Mouse (Mus musculus) CD4-positive, CD25-positive, alpha-beta regulatory T cell, adult 4 months (primary cell): Measurements from ENCODE around the gene Gm9817. TPM values are rescaled to one million over a fixed set of nuclear protein-coding genes. Genes with fewer than 3 reads are reported as not detected.
"Not testable (repeated sequence)": the region's sequence is repeated elsewhere in the genome, so short reads cannot be mapped to it uniquely, and the experiment has no call there.

ENCODE experiments used
- ATAC-seq: one replicate; pipeline ENCODE4 v1.8.0; 2017
- polyA plus RNA-seq, 2 experiments: library from polyadenylated mRNA; unstranded; fragments of 100-300 nt; shearing (Covaris generic); gene quantifications; one replicate each; pipeline ENCODE4 v1.2.1; 2017

Gm9817 gene
- polyA plus RNA-seq: under 1 TPM in 1 of 2 experiments, not detected in 1; 0.26 TPM

- ATAC-seq: not testable (repeated sequence)
Observed at GRCm38 (mm10) chr13:45078392-45078791, at the start of gene Gm9817. Gene Gm9817, plus strand, starts transcription at chr13:45078692.

GRCm38 (mm10) chr13:45029791-45030190 lies 48.7 kb upstream of the Gm9817 start:
- ATAC-seq: no peak

- ATAC-seq: peak; percentile 91
Observed at GRCm38 (mm10) chr13:45030830-45031229, 47.7 kb upstream of the Gm9817 start.

- ATAC-seq: no peak
Observed at GRCm38 (mm10) chr13:45031314-45031713, 47.2 kb upstream of the Gm9817 start.

GRCm38 (mm10) chr13:45031748-45032147 lies 46.7 kb upstream of the Gm9817 start:
- no peak for ATAC-seq

GRCm38 (mm10) chr13:45032484-45032883 lies 46.0 kb upstream of the Gm9817 start:
- no peak for ATAC-seq

GRCm38 (mm10) chr13:45033360-45033759 lies 45.1 kb upstream of the Gm9817 start:
- no peak for ATAC-seq

- no peak for ATAC-seq
Observed at GRCm38 (mm10) chr13:45034759-45035158, 43.7 kb upstream of the Gm9817 start.

GRCm38 (mm10) chr13:45036417-45036816 lies 42.1 kb upstream of the Gm9817 start:
- no peak for ATAC-seq

- no peak for ATAC-seq
Observed at GRCm38 (mm10) chr13:45040195-45040594, 38.3 kb upstream of the Gm9817 start.

- ATAC-seq: no peak
Observed at GRCm38 (mm10) chr13:45040741-45041140, 37.8 kb upstream of the Gm9817 start.

GRCm38 (mm10) chr13:45043466-45043865 lies 35.0 kb upstream of the Gm9817 start:
- no peak for ATAC-seq

- no peak for ATAC-seq
Observed at GRCm38 (mm10) chr13:45049261-45050020, 29.1 kb upstream of the Gm9817 start.

GRCm38 (mm10) chr13:45052805-45053204 lies 25.7 kb upstream of the Gm9817 start:
- ATAC-seq: no peak

GRCm38 (mm10) chr13:45053843-45054242 lies 24.6 kb upstream of the Gm9817 start:
- ATAC-seq: no peak

- ATAC-seq: no peak
Observed at GRCm38 (mm10) chr13:45059206-45059605, 19.3 kb upstream of the Gm9817 start.

- ATAC-seq: no peak
Observed at GRCm38 (mm10) chr13:45063146-45063545, 15.3 kb upstream of the Gm9817 start.

- ATAC-seq: no peak
Observed at GRCm38 (mm10) chr13:45064951-45065350, 13.5 kb upstream of the Gm9817 start.

- no peak for ATAC-seq
Observed at GRCm38 (mm10) chr13:45070366-45070765, 8.1 kb upstream of the Gm9817 start.

- ATAC-seq: no peak
Observed at GRCm38 (mm10) chr13:45075012-45075411, 3.5 kb upstream of the Gm9817 start.

- ATAC-seq: no peak
Observed at GRCm38 (mm10) chr13:45075715-45076114, 2.8 kb upstream of the Gm9817 start.

- no peak for ATAC-seq
Observed at GRCm38 (mm10) chr13:45080771-45081170, 2.3 kb downstream of the Gm9817 start.

GRCm38 (mm10) chr13:45083696-45084095 lies 5.2 kb downstream of the Gm9817 start:
- no peak for ATAC-seq

GRCm38 (mm10) chr13:45088796-45089221 lies 10.3 kb downstream of the Gm9817 start:
- ATAC-seq: no peak

- ATAC-seq: no peak
Observed at GRCm38 (mm10) chr13:45089846-45090245, 11.4 kb downstream of the Gm9817 start.
